Mouse (Mus musculus) kidney, postnatal 0 days (tissue): ENCODE measurements around the gene Abca1. TPM values are rescaled to one million over a fixed set of nuclear protein-coding genes. Genes with fewer than 3 reads are reported as not detected.

Experiments
- ATAC-seq: fragments of 200-750 bp; cut with Nextera tagmentation; replicated peaks from 2 replicates; pipeline ENCODE4 v1.8.0; 2017; ENCODE audit warnings: low read depth, moderate number of reproducible peaks, moderate TSS enrichment, moderate library complexity; ENCODE audit not compliant: low FRiP score
- DNase-seq: peaks from one replicate; pipeline ENCODE4 v3.0.0-alpha.2; 2016; ENCODE audit warnings: low spot score
- H3K27ac ChIP-seq: fragments of 300-500 bp; sonication (generic); 2 replicates; pipeline ENCODE4 v1.5.1; 2014; ENCODE audit warnings: mild to moderate bottlenecking
- H3K27me3 ChIP-seq: fragments of 300-500 bp; sonication (generic); 2 replicates; pipeline ENCODE4 v1.6.1; 2014; ENCODE audit warnings: low read length, mixed read lengths; ENCODE audit not compliant: insufficient read depth
- H3K36me3 ChIP-seq: fragments of 300-500 bp; sonication (generic); 2 replicates; pipeline ENCODE4 v1.6.1; 2014; ENCODE audit warnings: low read length, mixed read lengths; ENCODE audit not compliant: insufficient read depth
- H3K4me1 ChIP-seq: fragments of 300-500 bp; sonication (generic); replicated peaks from 2 replicates; pipeline ENCODE4 v1.6.1; 2014; ENCODE audit warnings: antibody characterized with exemption, low read length, mixed read lengths; ENCODE audit not compliant: insufficient read depth
- H3K4me2 ChIP-seq: fragments of 300-500 bp; sonication (generic); 2 replicates; pipeline ENCODE4 v1.6.1; 2014; ENCODE audit warnings: mild to moderate bottlenecking, low read length, moderate library complexity, mixed read lengths
- H3K4me3 ChIP-seq: fragments of 300-500 bp; sonication (generic); replicated peaks from 2 replicates; pipeline ENCODE4 v1.5.1; 2014; ENCODE audit warnings: low read depth, low read length
- H3K9ac ChIP-seq: fragments of 300-500 bp; sonication (generic); 2 replicates; pipeline ENCODE4 v1.6.1; 2014; ENCODE audit warnings: low read depth, low read length
- H3K9me3 ChIP-seq: fragments of 300-500 bp; sonication (generic); replicated peaks from 2 replicates; pipeline ENCODE4 v1.6.1; 2016; ENCODE audit warnings: low read length, inconsistent platforms, mixed read lengths
- CTCF ChIP-seq: IDR thresholded peaks from 2 replicates; pipeline ENCODE4 v1.5.1; 2016; ENCODE audit warnings: antibody characterized with exemption, low read depth, mild to moderate bottlenecking, moderate library complexity
- WGBS: fragments of 180-500 bp; shearing (Covaris S2); extraction: QIAGEN DNeasy Blood & Tissue Kit; methylation state at CpG from one replicate; pipeline ENCODE4 v1.1.7; 2014; 5-methylcytosine and 5-hydroxymethylcytosine counted together
- polyA plus RNA-seq: library from polyadenylated mRNA; unstranded; fragments of >200 nt; fragmentation: Nextera tagmentation; extraction: Ambion mirVana; gene quantifications from 2 replicates; pipeline ENCODE4 v1.2.1, GENCODE M21; 2015

Abca1 gene
- polyA plus RNA-seq = 3.7 and 4.7 TPM in 2 replicates

DNA sequence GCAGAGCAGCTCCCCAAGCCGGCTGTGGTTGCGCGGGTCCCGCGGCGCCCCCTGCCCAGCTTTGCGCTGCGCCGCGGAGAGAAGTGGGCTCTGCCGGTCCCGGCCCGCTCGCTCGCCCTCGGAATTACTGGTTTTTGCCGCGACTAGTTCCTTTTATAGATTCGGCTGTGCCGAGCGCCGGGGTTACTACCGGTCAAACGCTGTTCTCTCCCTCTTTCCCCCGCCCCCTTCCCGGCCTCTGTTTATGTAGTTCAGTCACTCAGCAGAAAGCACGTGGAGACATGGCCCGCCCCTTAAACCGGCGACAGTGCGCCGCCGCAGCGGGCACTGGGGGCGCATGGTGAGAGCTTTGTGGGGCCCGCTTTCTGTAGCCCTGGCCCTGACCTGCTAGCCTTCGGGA, at the start of gene Abca1:
TSS of gene Abca1 (minus strand) at position 129 of the 400 bp plus-strand sequence.
- H3K9me3 ChIP-seq = no peaks in the 10 kb centered on the region
- under 1% methylated on average over 37 of the region's 37 CpGs for WGBS
- peak; percentile 98 for DNase-seq
- peak; percentile 40 for TF ChIP-seq CTCF
- peak within 1 kb of the TSS; percentile 79 for H3K27ac ChIP-seq
- H3K36me3 ChIP-seq = no peaks in the 10 kb centered on the region
- no peaks in the 10 kb centered on the region for H3K27me3 ChIP-seq
- H3K4me1 ChIP-seq = peaks cover 3% of the 10 kb centered on the region; the same call in 1 of the 2 replicates
- H3K4me3 ChIP-seq = peak within 1 kb of the TSS; percentile 59
- peak within 1 kb of the TSS; percentile 77 for H3K4me2 ChIP-seq
- peak within 1 kb of the TSS; percentile 67 for H3K9ac ChIP-seq
- ATAC-seq = peak; percentile 95

DNA sequence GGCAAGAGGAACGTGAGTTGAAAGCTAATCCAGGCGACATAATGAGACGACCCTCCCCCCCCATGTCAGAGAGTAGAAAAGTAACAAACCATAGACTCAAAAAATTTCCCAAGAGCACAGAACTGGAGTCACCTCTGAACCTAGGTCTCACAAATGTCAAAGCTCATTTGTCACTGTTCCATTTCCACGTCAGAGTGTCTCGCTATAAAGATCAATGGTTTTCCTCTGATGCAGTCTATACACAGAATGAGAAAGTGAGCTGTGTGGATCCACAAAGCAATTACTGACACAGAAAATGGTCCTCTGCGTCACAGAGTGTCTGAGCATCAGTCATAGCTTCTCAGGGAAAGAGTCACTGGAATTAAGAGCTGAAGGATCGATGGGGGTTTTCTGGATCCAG, 44.8 kb upstream of the Abca1 start:
- Histone ChIP-seq H3K9me3 (no peaks in the 10 kb centered on the region), H3K4me3 (no peak overlapping the region), H3K36me3 (no peaks in the 10 kb centered on the region), H3K27ac (no peak overlapping the region), H3K4me2 (no peak overlapping the region), H3K9ac (no peak overlapping the region), H3K27me3 (no peaks in the 10 kb centered on the region), H3K4me1 (no peaks in the 10 kb centered on the region)
- no peak for TF ChIP-seq CTCF
- WGBS = 52% methylated on average over 7 of the region's 7 CpGs
- DNase-seq (no peak), ATAC-seq (no peak)

DNA sequence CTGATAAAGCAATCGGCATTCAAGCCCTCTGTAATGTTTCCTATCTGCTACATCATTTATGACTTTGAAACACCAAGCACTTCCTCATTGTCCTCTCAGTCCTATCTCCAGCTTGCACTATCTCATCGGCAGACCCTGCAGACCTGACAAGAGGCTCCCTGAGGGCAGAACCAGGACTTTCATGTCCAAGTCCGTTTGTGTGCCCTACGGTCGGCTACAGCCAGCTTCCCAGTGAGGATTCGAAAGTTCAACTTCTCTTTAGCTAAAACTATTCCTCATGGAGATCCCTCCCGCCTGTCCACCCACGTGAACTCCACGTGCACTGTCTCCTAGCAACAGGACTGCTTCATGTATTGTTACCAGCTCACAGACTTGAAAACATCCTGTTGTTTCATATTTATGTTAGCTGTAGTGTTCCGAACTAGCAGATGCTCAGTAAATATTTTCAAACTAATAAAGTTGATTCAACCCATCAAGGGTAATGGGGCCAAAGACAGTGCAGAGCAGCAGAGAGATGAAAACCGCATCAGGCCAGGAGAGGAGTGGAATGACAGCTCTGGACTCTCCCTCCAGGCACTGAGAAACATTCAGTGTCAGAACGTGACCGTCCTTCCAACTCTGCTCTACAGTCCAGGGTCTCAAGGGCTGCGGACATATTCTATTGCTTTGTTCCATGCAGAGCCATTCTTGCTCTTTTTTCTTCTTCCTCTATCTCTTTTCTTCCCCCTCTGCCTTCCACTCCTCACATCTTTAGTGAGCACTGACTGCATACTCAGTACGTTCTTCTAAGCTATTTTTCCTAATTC, 44.1 kb upstream of the Abca1 start:
- Histone ChIP-seq H3K4me1 (no peaks in the 10 kb centered on the region), H3K9me3 (no peaks in the 10 kb centered on the region), H3K4me3 (no peak overlapping the region), H3K4me2 (no peak overlapping the region), H3K27ac (no peak overlapping the region), H3K9ac (no peak overlapping the region), H3K36me3 (no peaks in the 10 kb centered on the region), H3K27me3 (no peaks in the 10 kb centered on the region)
- 60% methylated on average over 15 of the region's 15 CpGs for WGBS
- TF ChIP-seq CTCF = no peak
- peak; percentile 40 for DNase-seq
- 0 out of 2 replicates have a peak, but pooled peaks have one; percentile 7 for ATAC-seq

GRCm38 (mm10) chr4:53200276-53200675, 40.6 kb upstream of the Abca1 start:
- no peak overlapping the region for H3K4me2 ChIP-seq
- H3K4me1 ChIP-seq = no peaks in the 10 kb centered on the region
- 87% methylated on average over 1 of the region's 1 CpGs for WGBS
- no peak overlapping the region for H3K9ac ChIP-seq
- H3K9me3 ChIP-seq = no peaks in the 10 kb centered on the region
- H3K36me3 ChIP-seq = no peaks in the 10 kb centered on the region
- no peak for TF ChIP-seq CTCF
- DNase-seq (no peak), ATAC-seq (no peak)
- H3K4me3 ChIP-seq = no peak overlapping the region
- H3K27ac ChIP-seq = no peak overlapping the region
- no peaks in the 10 kb centered on the region for H3K27me3 ChIP-seq

DNA sequence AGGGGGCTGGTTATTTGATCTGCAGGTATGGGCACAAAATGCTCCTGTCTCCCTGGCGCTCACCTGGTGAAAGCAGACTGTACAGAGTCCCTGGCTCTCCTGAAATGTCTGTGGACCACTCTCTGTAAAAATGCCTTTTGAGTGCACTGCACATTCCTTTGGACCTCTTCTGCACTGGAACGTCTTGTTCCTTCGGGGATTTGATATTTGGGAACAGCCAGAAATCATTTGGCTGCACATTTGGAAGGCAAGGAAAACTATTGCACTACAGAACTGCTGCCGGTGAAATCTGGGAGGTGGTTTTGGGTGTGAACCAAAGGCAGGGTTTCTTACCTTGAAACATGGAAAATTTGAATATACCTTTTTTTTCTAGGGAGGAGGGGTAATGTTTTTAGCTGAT, 38.1 kb upstream of the Abca1 start:
- H3K27me3 ChIP-seq = no peaks in the 10 kb centered on the region
- no peak overlapping the region for H3K27ac ChIP-seq
- DNase-seq (no peak), ATAC-seq (no peak)
- WGBS = 84% methylated on average over 4 of the region's 4 CpGs
- H3K9ac ChIP-seq = no peak overlapping the region
- H3K36me3 ChIP-seq = no peaks in the 10 kb centered on the region
- H3K4me3 ChIP-seq = no peak overlapping the region
- no peaks in the 10 kb centered on the region for H3K4me1 ChIP-seq
- no peak overlapping the region for H3K4me2 ChIP-seq
- no peaks in the 10 kb centered on the region for H3K9me3 ChIP-seq
- TF ChIP-seq CTCF = no peak

GRCm38 (mm10) chr4:53196058-53196771, 36.5 kb upstream of the Abca1 start:
- Histone ChIP-seq H3K36me3 (no peaks in the 10 kb centered on the region), H3K4me1 (no peaks in the 10 kb centered on the region), H3K9ac (no peak overlapping the region), H3K9me3 (no peaks in the 10 kb centered on the region), H3K4me3 (peak overlapping the region; percentile 30), H3K27ac (no peak overlapping the region), H3K27me3 (no peaks in the 10 kb centered on the region), H3K4me2 (peak overlapping the region; percentile 50)
- peak; percentile 94 for ATAC-seq
- WGBS = 15% methylated on average over 24 of the region's 24 CpGs
- TF ChIP-seq CTCF = no peak
- peak; percentile 97 for DNase-seq
